Mouse (Mus musculus): ENCODE measurements around the gene Car6. TPM values are rescaled to one million over a fixed set of nuclear protein-coding genes. Genes with fewer than 3 reads are reported as not detected.

Gene Car6
- polyA plus RNA-seq, 1 experiment from 2014 or later: not detected

DNA sequence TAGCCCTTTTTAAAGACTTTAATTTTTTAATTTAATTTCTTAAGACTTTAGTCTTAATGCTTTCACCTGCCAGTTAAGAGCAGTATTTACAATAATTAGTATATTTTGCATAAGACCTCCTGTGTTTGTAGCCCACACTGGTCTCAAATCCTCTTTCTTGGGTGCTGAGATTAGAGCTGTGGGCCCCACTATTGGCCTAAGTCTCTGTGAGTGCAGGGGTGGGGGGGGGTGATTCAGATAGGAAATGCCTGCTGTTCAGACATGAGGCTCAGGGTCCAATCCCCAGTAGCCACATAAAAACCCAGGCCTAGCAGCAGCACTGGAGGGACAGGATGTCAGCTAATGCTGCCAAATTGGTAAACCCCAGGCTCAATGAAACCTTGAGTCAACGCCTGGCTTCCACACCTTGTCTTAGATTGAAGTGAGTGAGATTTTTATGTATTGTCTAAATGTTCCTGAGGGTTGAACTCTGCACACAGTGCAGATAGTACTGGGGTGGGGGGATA is 39.3 kb upstream of the Car6 start:
- Histone ChIP-seq H3K27me3 (ENCODE audit: insufficient read depth, low read length) (no peaks in the 10 kb centered on the region), H3K27ac (no peak overlapping the region), H3K4me1 (replicated peaks; ENCODE audit: insufficient read depth, low read length) (peaks cover 16% of the 10 kb centered on the region), H3K4me2 (ENCODE audit: low read length) (no peak overlapping the region), H3K4me3 (replicated peaks; ENCODE audit: low read depth, low read length) (no peak overlapping the region), H3K9me3 (replicated peaks; ENCODE audit: low read length) (no peaks in the 10 kb centered on the region), H3K9ac (ENCODE audit: low read depth, low read length) (no peak overlapping the region), H3K36me3 (ENCODE audit: insufficient read depth, low read length) (peaks cover 38% of the 10 kb centered on the region)
- TF ChIP-seq CTCF (IDR thresholded peaks at IDR 0.05; ENCODE audit: low read depth): no peak
- DNase-seq (ENCODE audit: low spot score): no peak
- 84% methylated on average over 1 of the region's 1 CpGs for WGBS
- ATAC-seq (replicated peaks; ENCODE audit: low FRiP score, low read depth): no peak

DNA sequence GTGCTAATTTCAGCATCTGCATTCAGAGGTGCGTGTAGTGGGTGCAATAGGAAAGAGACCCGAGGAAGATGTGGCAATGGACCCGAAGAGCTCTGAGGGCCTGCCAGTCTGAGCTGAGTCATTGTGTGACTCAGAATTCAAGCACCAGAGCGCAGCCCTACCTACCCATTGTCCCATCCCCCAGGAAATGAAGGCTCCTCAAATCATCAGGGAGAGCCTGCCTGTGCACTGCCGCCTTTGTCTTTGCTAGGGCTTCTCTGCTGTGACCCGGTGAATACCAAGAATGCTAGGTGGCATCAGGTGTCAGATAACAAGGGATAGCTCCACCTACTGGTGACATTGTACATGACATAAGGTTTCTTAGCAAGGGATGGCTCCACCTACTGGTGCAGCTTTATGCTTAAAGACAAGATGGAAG is 38.8 kb upstream of the Car6 start:
- H3K27me3 ChIP-seq (ENCODE audit: insufficient read depth, low read length): no peaks in the 10 kb centered on the region
- H3K9ac ChIP-seq (ENCODE audit: low read depth, low read length): no peak overlapping the region
- H3K27ac ChIP-seq: peak overlapping the region; percentile 65
- no peaks in the 10 kb centered on the region for H3K9me3 ChIP-seq (replicated peaks; ENCODE audit: low read length)
- DNase-seq (ENCODE audit: low spot score) (peak; percentile 97), ATAC-seq (replicated peaks; ENCODE audit: low FRiP score, low read depth) (peak; percentile 19; the same call in 1 of the 2 replicates)
- peaks cover 16% of the 10 kb centered on the region for H3K4me1 ChIP-seq (replicated peaks; ENCODE audit: insufficient read depth, low read length)
- whole genome bisulfite sequencing: 11% methylated on average over 6 of the region's 6 CpGs
- peak; percentile 100 for TF ChIP-seq CTCF (IDR thresholded peaks at IDR 0.05; ENCODE audit: low read depth)
- H3K4me2 ChIP-seq (ENCODE audit: low read length): peak overlapping the region; percentile 66
- H3K4me3 ChIP-seq (replicated peaks; ENCODE audit: low read depth, low read length): 0 out of 2 replicates have a peak overlapping the region, but pooled peaks have one; percentile 89
- peaks cover 38% of the 10 kb centered on the region for H3K36me3 ChIP-seq (ENCODE audit: insufficient read depth, low read length)

DNA sequence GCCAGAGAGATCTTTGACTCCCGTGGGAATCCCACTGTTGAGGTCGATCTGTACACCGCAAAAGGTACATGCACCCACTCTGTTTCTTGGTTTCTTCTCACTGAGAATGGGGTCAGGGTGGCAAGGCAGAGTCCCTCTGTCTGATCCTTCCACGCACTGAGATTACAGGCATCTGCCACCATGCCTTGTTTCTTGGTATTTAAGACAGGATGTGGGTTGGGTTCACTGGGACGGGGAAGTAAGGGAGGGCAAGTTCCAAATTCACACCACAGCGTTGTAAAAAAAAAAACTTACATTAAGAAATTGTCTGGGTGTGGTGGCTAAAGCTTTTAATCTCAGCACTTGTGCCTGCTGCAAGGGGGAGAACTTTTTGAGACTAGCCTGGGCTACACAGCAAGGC is 38.4 kb upstream of the Car6 start:
- Histone ChIP-seq H3K27ac (peak overlapping the region; percentile 65; the same call in 1 of the 2 replicates), H3K36me3 (ENCODE audit: insufficient read depth, low read length) (peaks cover 37% of the 10 kb centered on the region), H3K4me3 (replicated peaks; ENCODE audit: low read depth, low read length) (peak overlapping the region; percentile 89; the same call in 1 of the 2 replicates), H3K9ac (ENCODE audit: low read depth, low read length) (no peak overlapping the region; the same call in 1 of the 2 replicates), H3K4me1 (replicated peaks; ENCODE audit: insufficient read depth, low read length) (peaks cover 16% of the 10 kb centered on the region), H3K4me2 (ENCODE audit: low read length) (peak overlapping the region; percentile 66), H3K9me3 (replicated peaks; ENCODE audit: low read length) (no peaks in the 10 kb centered on the region), H3K27me3 (ENCODE audit: insufficient read depth, low read length) (no peaks in the 10 kb centered on the region)
- ATAC-seq (replicated peaks; ENCODE audit: low FRiP score, low read depth): no peak
- 23% methylated on average over 6 of the region's 6 CpGs for WGBS
- no peak for TF ChIP-seq CTCF (IDR thresholded peaks at IDR 0.05; ENCODE audit: low read depth)
- no peak for DNase-seq (ENCODE audit: low spot score)

DNA sequence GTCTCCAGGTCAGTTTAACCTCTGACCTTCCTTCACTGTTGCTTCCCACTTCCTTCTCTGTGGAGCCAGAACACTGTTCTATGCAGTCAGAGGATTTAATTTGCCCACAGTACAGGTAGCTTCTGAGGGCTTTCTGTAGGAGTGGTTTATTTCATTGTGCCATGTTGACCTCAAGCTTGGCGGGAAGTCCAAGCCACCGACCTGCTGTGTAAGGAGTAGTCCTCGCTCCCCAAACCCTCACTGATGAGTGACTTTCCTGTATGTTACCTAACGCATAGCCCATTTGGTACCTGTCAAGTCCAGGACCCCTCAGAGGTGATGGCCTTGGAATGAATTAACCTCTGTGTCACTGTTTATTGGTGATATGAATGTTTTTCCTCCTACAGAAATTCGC is 38.0 kb upstream of the Car6 start:
- H3K4me3 ChIP-seq (replicated peaks; ENCODE audit: low read depth, low read length): peak overlapping the region; percentile 89
- H3K27ac ChIP-seq: peak overlapping the region; percentile 65; the same call in 1 of the 2 replicates
- WGBS: 32% methylated on average over 5 of the region's 5 CpGs
- no peaks in the 10 kb centered on the region for H3K9me3 ChIP-seq (replicated peaks; ENCODE audit: low read length)
- H3K36me3 ChIP-seq (ENCODE audit: insufficient read depth, low read length): peaks cover 32% of the 10 kb centered on the region
- H3K4me1 ChIP-seq (replicated peaks; ENCODE audit: insufficient read depth, low read length): peaks cover 16% of the 10 kb centered on the region
- no peak for TF ChIP-seq CTCF (IDR thresholded peaks at IDR 0.05; ENCODE audit: low read depth)
- H3K27me3 ChIP-seq (ENCODE audit: insufficient read depth, low read length): no peaks in the 10 kb centered on the region
- DNase-seq (ENCODE audit: low spot score) (no peak), ATAC-seq (replicated peaks; ENCODE audit: low FRiP score, low read depth) (no peak)
- H3K4me2 ChIP-seq (ENCODE audit: low read length): peak overlapping the region; percentile 66
- H3K9ac ChIP-seq (ENCODE audit: low read depth, low read length): no peak overlapping the region; the same call in 1 of the 2 replicates

DNA sequence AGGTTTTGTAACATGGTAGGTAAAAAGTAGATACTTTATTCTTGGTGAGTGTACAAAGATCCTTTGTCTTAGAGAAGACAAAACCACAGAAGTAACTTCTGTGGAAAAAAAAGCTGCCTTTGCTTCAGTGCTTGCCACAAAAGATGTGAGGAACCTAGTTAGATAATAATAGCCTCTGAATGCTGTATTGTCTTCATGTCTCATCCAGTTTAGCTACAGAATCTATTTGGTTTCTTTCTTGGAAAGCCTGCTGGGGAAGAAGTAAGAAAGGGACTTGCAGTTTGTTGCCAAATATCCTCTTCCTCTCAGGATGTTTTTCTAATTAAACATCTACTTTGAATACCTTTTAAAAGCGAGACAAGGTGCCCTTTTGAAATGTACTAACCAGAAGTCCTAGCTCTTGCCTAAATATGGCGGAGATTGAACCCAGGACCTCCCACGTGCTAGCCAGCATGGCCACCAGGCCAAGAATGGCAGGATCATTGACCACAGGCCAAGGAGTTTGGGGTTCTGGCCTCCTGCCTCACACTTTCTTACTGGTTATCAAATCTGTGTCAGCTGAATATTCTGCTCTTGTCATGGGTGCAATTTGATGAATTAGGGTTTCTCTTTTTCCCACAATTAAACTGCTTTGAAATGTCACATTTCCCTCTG is 37.4 kb upstream of the Car6 start:
- no peak for DNase-seq (ENCODE audit: low spot score)
- Histone ChIP-seq H3K4me2 (ENCODE audit: low read length) (peak overlapping the region; percentile 66), H3K27me3 (ENCODE audit: insufficient read depth, low read length) (no peaks in the 10 kb centered on the region), H3K9ac (ENCODE audit: low read depth, low read length) (peak overlapping the region; percentile 84), H3K36me3 (ENCODE audit: insufficient read depth, low read length) (peaks cover 27% of the 10 kb centered on the region), H3K4me1 (replicated peaks; ENCODE audit: insufficient read depth, low read length) (peaks cover 16% of the 10 kb centered on the region), H3K4me3 (replicated peaks; ENCODE audit: low read depth, low read length) (peak overlapping the region; percentile 89), H3K27ac (0 out of 2 replicates have a peak overlapping the region, but pooled peaks have one; percentile 19), H3K9me3 (replicated peaks; ENCODE audit: low read length) (no peaks in the 10 kb centered on the region)
- no peak for ATAC-seq (replicated peaks; ENCODE audit: low FRiP score, low read depth)
- TF ChIP-seq CTCF (IDR thresholded peaks at IDR 0.05; ENCODE audit: low read depth): no peak
- WGBS: 5% methylated on average over 3 of the region's 3 CpGs

DNA sequence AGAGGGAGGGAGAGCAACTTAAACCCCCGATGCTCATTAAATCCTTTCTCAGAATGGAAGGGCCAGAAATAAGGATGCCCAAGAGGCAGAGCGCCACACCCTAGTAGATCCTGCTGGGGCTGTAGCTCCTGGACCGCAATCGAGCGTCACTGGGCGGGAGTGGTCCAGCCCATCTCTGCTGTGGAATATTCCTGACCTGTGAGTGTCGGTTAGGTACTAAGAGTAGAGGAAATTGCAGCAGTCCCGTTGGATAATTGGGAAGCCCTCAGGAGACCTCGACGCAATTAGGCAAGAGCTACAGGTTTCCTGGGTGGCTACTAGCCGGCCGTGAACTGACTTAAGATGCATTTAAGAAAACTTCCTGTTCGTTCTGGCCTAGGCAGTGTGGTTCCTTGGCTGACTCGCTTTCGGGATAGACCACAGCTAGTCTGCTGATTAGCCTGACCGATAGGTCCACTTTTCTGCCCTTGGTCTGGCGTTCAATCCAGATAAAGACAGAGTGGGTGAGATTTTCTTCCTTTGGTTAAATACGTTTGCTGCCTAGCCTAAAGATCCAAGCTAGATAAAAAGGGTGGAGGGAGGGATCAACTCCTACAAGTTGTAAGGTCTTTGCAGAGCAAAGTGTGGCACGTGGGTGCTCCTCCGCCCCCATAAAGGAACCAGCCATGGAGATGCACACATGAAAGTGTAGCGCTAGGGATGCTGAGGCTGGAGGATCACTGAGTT is 36.7 kb upstream of the Car6 start:
- under 1% methylated on average over 21 of the region's 21 CpGs for WGBS
- DNase-seq (ENCODE audit: low spot score) (peak; percentile 61), ATAC-seq (replicated peaks; ENCODE audit: low FRiP score, low read depth) (no peak)
- Histone ChIP-seq H3K4me1 (replicated peaks; ENCODE audit: insufficient read depth, low read length) (peaks cover 16% of the 10 kb centered on the region), H3K9me3 (replicated peaks; ENCODE audit: low read length) (no peaks in the 10 kb centered on the region), H3K4me2 (ENCODE audit: low read length) (peak overlapping the region; percentile 66), H3K9ac (ENCODE audit: low read depth, low read length) (peak overlapping the region; percentile 84), H3K27ac (peak overlapping the region; percentile 98), H3K27me3 (ENCODE audit: insufficient read depth, low read length) (no peaks in the 10 kb centered on the region), H3K4me3 (replicated peaks; ENCODE audit: low read depth, low read length) (peak overlapping the region; percentile 89), H3K36me3 (ENCODE audit: insufficient read depth, low read length) (peaks cover 20% of the 10 kb centered on the region)
- TF ChIP-seq CTCF (IDR thresholded peaks at IDR 0.05; ENCODE audit: low read depth): no peak
